In the genomic region with DNA sequence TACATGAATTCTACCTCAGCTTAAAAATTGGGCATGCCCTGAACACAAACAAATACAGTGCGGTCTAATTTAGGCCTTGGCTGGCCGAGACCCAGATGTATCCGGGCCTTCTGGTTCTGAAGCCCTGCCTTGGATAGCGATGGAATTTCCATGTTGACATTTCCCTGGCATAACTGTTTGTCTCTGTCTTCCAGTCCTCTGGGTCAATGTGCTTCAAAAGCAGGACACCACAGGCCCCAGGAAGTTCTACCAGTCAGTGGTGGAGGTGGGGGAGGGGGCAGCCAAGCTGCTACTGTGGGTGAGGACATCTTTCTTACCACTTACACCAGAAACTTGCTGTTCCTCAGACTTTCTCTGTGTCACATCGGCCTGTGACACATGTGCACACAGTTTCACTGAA, we compare ENCODE assay signal across 16 mouse cellular contexts.
DNase-seq lines count a peak whose midpoint lies in the region; ATAC-seq and TF ChIP-seq lines count a peak whose summit lies in the region.
"Had no signal": no experiment of that assay in that cellular context is flagged by ENCODE, and none has a peak within 500 bp of the region (broad histone marks: within the 10 kb centered on the region; RNA-seq: fewer than 3 reads in every experiment).

No protein-coding gene starts in this region.

- H3K4me2 ChIP-seq in heart, postnatal 0 days (ENCODE audit: low read depth, low read length): no peak overlapping the region
- no peak overlapping the region for H3K4me2 ChIP-seq in lung, embryonic 16.5 days (ENCODE audit: low read depth, low read length)
- H3K4me2 ChIP-seq: forebrain, embryonic 15.5 days; neural tube, embryonic 15.5 days had no signal

- TF ChIP-seq EP300 in heart, adult 2 months (IDR thresholded peaks at IDR 0.05; ENCODE audit: insufficient read depth, low read depth, low read length): 0 out of 2 replicates have a peak, but pooled peaks have one; percentile 55
- no peak for TF ChIP-seq EP300 in heart, postnatal 0 days (IDR thresholded peaks at IDR 0.05; ENCODE audit: low read depth)

- TF ChIP-seq POLR2A in heart, adult 2 months (IDR thresholded peaks at IDR 0.05; ENCODE audit: insufficient read depth, low read depth, low read length): no peak

- no peak overlapping the region for H3K9ac ChIP-seq in heart, adult 2 months (ENCODE audit: low read depth, low read length)
- no peak overlapping the region for H3K9ac ChIP-seq in heart, postnatal 0 days (replicated peaks; ENCODE audit: low read depth, low read length)
- H3K9ac ChIP-seq in lung, embryonic 16.5 days (ENCODE audit: low read length): no peak overlapping the region
- H3K9ac ChIP-seq: forebrain, embryonic 15.5 days; liver, embryonic 14.5 days; neural tube, embryonic 15.5 days had no signal

- H3K4me3 ChIP-seq in heart, adult 2 months: no peak overlapping the region
- H3K4me3 ChIP-seq in heart, embryonic 10.5 days: no peak overlapping the region
- H3K4me3 ChIP-seq in heart, postnatal 0 days (ENCODE audit: low read depth, low read length): no peak overlapping the region
- H3K4me3 ChIP-seq in lung, embryonic 16.5 days (ENCODE audit: low read length): no peak overlapping the region
- H3K4me3 ChIP-seq: forebrain, embryonic 15.5 days; midbrain, embryonic 10.5 days; neural tube, embryonic 15.5 days had no signal

- H3K27me3 ChIP-seq in heart, adult 2 months (ENCODE audit: control insufficient read depth, insufficient read depth, low read length): no peaks in the 10 kb centered on the region
- H3K27me3 ChIP-seq in heart, embryonic 10.5 days (ENCODE audit: insufficient read depth, poor library complexity, severe bottlenecking): no peaks in the 10 kb centered on the region
- H3K27me3 ChIP-seq in heart, postnatal 0 days (ENCODE audit: control insufficient read depth, insufficient read depth, low read length): no peaks in the 10 kb centered on the region
- no peaks in the 10 kb centered on the region for H3K27me3 ChIP-seq in lung, embryonic 16.5 days (ENCODE audit: control insufficient read depth, insufficient read depth, low read depth, low read length)
- H3K27me3 ChIP-seq: forebrain, embryonic 15.5 days; neural tube, embryonic 15.5 days had no signal

- TF ChIP-seq CTCF in heart, adult 2 months (IDR thresholded peaks at IDR 0.05): no peak
- no peak for TF ChIP-seq CTCF in heart, postnatal 0 days (IDR thresholded peaks at IDR 0.05; ENCODE audit: low read depth)

- DNase-seq in heart, adult 2 months: peak; percentile 42 to 51
- DNase-seq in heart, embryonic 10.5 days (ENCODE audit: low spot score): no peak
- DNase-seq in fibroblast of lung, adult 2 months (ENCODE audit: low read depth): peak; percentile 53
- no peak for DNase-seq in heart, postnatal 0 days (ENCODE audit: low spot score)
- no peak for DNase-seq in thymus, postnatal 10 days (ENCODE audit: low spot score in 2 of 2)
- no peak for DNase-seq in adrenal gland, postnatal 4 days (ENCODE audit: low spot score in 2 of 2)
- DNase-seq in cerebellum, postnatal 14 days: no peak
- DNase-seq: cerebellum, adult 18-20 months; kidney, adult 18-20 months; layer of hippocampus, postnatal 36 days had no signal

- H3K4me1 ChIP-seq in heart, adult 2 months (ENCODE audit: control insufficient read depth, insufficient read depth, low read length): peaks cover 5% of the 10 kb centered on the region
- H3K4me1 ChIP-seq in heart, embryonic 10.5 days: peaks cover 16% of the 10 kb centered on the region; the same call in 1 of the 2 replicates
- peaks cover 18% of the 10 kb centered on the region for H3K4me1 ChIP-seq in heart, postnatal 0 days (ENCODE audit: control insufficient read depth, insufficient read depth)
- peaks cover 18% of the 10 kb centered on the region for H3K4me1 ChIP-seq in lung, embryonic 16.5 days (replicated peaks; ENCODE audit: control insufficient read depth, insufficient read depth, low read length)
- H3K4me1 ChIP-seq: forebrain, embryonic 15.5 days; neural tube, embryonic 15.5 days had no signal

- H3K27ac ChIP-seq in heart, adult 2 months: peak overlapping the region; percentile 57
- H3K27ac ChIP-seq in heart, embryonic 10.5 days: no peak overlapping the region
- peak overlapping the region; percentile 46 for H3K27ac ChIP-seq in heart, postnatal 0 days (ENCODE audit: low read depth)
- H3K27ac ChIP-seq in lung, embryonic 16.5 days (ENCODE audit: low read length): peak overlapping the region; percentile 11
- H3K27ac ChIP-seq: forebrain, embryonic 15.5 days; liver, embryonic 14.5 days; midbrain, embryonic 10.5 days; neural tube, embryonic 15.5 days had no signal

- intact Hi-C loops in heart, adult 2 months (cut with DNase I): no loop called here

- WGBS in heart, adult 2 months: 26% methylated on average over 5 of the region's 5 CpGs
- WGBS in heart, embryonic 10.5 days: 67% methylated on average over 5 of the region's 5 CpGs
- 41% methylated on average over 5 of the region's 5 CpGs for WGBS in heart, postnatal 0 days
- 35% methylated on average over 5 of the region's 5 CpGs for WGBS in lung, embryonic 16.5 days

- H3K36me3 ChIP-seq in heart, adult 2 months (ENCODE audit: control insufficient read depth, insufficient read depth, low read length): peaks cover 3% of the 10 kb centered on the region; the same call in 1 of the 2 replicates
- H3K36me3 ChIP-seq in heart, embryonic 10.5 days: no peaks in the 10 kb centered on the region
- H3K36me3 ChIP-seq in heart, postnatal 0 days (replicated peaks; ENCODE audit: control insufficient read depth, insufficient read depth, low read length): no peaks in the 10 kb centered on the region
- H3K36me3 ChIP-seq in lung, embryonic 16.5 days (ENCODE audit: control insufficient read depth, insufficient read depth, low read length): no peaks in the 10 kb centered on the region
- H3K36me3 ChIP-seq: forebrain, embryonic 15.5 days; midbrain, embryonic 10.5 days; neural tube, embryonic 15.5 days had no signal

- ATAC-seq in heart, postnatal 0 days (ENCODE audit: insufficient read depth, low read depth): peak; percentile 60
- peak; percentile 44 for ATAC-seq in lung, embryonic 16.5 days (ENCODE audit: low read depth)
- ATAC-seq: forebrain, embryonic 15.5 days; hindbrain, embryonic 16.5 days had no signal

- H3K9me3 ChIP-seq in heart, embryonic 10.5 days: no peaks in the 10 kb centered on the region
- no peaks in the 10 kb centered on the region for H3K9me3 ChIP-seq in heart, postnatal 0 days (replicated peaks; ENCODE audit: control insufficient read depth, low read length)
- no peaks in the 10 kb centered on the region for H3K9me3 ChIP-seq in lung, embryonic 16.5 days (ENCODE audit: control insufficient read depth, low read length)
- H3K9me3 ChIP-seq: forebrain, embryonic 15.5 days; midbrain, embryonic 10.5 days; neural tube, embryonic 15.5 days had no signal

- H3K79me2 ChIP-seq in heart, adult 2 months (replicated peaks; ENCODE audit: control insufficient read depth, insufficient read depth, low read length): no peaks in the 10 kb centered on the region

Comparison
In these comparisons a context has a peak if more than half of its experiments do, and no peak if none do; other contexts are left out.
1. DNase-seq: peak in heart, adult 2 months (2 of 2) and fibroblast of lung, adult 2 months (single experiment); none in heart, embryonic 10.5 days (single experiment), heart, postnatal 0 days (single experiment), thymus, postnatal 10 days (0 of 2), adrenal gland, postnatal 4 days (0 of 2) and cerebellum, postnatal 14 days (0 of 2).